In genomic region chr9:88244492-88244891, GRCm38 (mm10) we compare ENCODE assay signal across 16 mouse cellular contexts.
"Had no signal": no experiment of that assay in that cellular context is flagged by ENCODE, and none has a peak within 500 bp of the region (broad histone marks: within the 10 kb centered on the region; RNA-seq: fewer than 3 reads in every experiment).

No protein-coding gene starts in this region.

- H3K9ac ChIP-seq: neural tube, embryonic 12.5 days; neural tube, embryonic 13.5 days; neural tube, embryonic 15.5 days; stomach, embryonic 15.5 days had no signal

- H3K36me3 ChIP-seq: neural tube, embryonic 12.5 days; neural tube, embryonic 13.5 days; neural tube, embryonic 15.5 days; stomach, embryonic 15.5 days had no signal

- H3K4me1 ChIP-seq: stomach, embryonic 15.5 days had no signal

- H3K4me2 ChIP-seq: neural tube, embryonic 12.5 days; neural tube, embryonic 13.5 days; neural tube, embryonic 15.5 days; stomach, embryonic 15.5 days had no signal

- DNase-seq: retina, postnatal 1 day; right cerebral cortex, adult 18-20 months; right cerebral cortex, postnatal 14 days; right cerebral cortex, postnatal 25 days; right cerebral cortex, postnatal 4 days; spleen, adult 18-20 months; thymus, adult 18-20 months; thymus, adult 2 months; thymus, postnatal 14 days; thymus, postnatal 25 days; thymus, postnatal 36 days; thymus, postnatal 4 days had no signal

- H3K27ac ChIP-seq: neural tube, embryonic 12.5 days; neural tube, embryonic 13.5 days; neural tube, embryonic 15.5 days; stomach, embryonic 15.5 days had no signal

- H3K9me3 ChIP-seq: neural tube, embryonic 12.5 days; neural tube, embryonic 13.5 days; neural tube, embryonic 15.5 days; stomach, embryonic 15.5 days had no signal

- H3K4me3 ChIP-seq: neural tube, embryonic 12.5 days; neural tube, embryonic 13.5 days; neural tube, embryonic 15.5 days; stomach, embryonic 15.5 days had no signal

- H3K27me3 ChIP-seq: neural tube, embryonic 12.5 days; neural tube, embryonic 13.5 days; neural tube, embryonic 15.5 days; stomach, embryonic 15.5 days had no signal
